Mouse (Mus musculus) liver, embryonic 15.5 days (tissue): ENCODE measurements around the gene Snx13. TPM values are rescaled to one million over a fixed set of nuclear protein-coding genes. Genes with fewer than 3 reads are reported as not detected.
A peak's percentile ranks its signal among the peaks of the same experiment; 100 is the strongest.

Experiments
- ATAC-seq: fragments of 200-750 bp; cut with Nextera tagmentation; 2 replicates; pipeline ENCODE4 v1.8.0; 2017; ENCODE audit warnings: moderate number of reproducible peaks, mild to moderate bottlenecking, moderate library complexity; ENCODE audit not compliant: insufficient read depth
- H3K27ac ChIP-seq: fragments of 300-500 bp; sonication (generic); replicated peaks from 2 replicates; pipeline ENCODE4 v1.5.1; 2015; ENCODE audit warnings: mild to moderate bottlenecking, inconsistent platforms
- H3K27me3 ChIP-seq: fragments of 300-500 bp; sonication (generic); 2 replicates; pipeline ENCODE4 v1.6.1; 2015; ENCODE audit warnings: mild to moderate bottlenecking, inconsistent platforms
- H3K36me3 ChIP-seq: fragments of 300-500 bp; sonication (generic); replicated peaks from 2 replicates; pipeline ENCODE4 v1.6.1; 2015; ENCODE audit warnings: moderate library complexity, mild to moderate bottlenecking, inconsistent platforms
- H3K4me1 ChIP-seq: fragments of 300-500 bp; sonication (generic); replicated peaks from 2 replicates; pipeline ENCODE4 v1.6.1; 2015; ENCODE audit warnings: inconsistent platforms
- H3K4me2 ChIP-seq: fragments of 300-500 bp; sonication (generic); 2 replicates; pipeline ENCODE4 v1.6.1; 2015; ENCODE audit warnings: moderate library complexity, mild to moderate bottlenecking, inconsistent platforms
- H3K4me3 ChIP-seq: fragments of 300-500 bp; sonication (generic); replicated peaks from 2 replicates; pipeline ENCODE4 v1.5.1; 2015; ENCODE audit warnings: mild to moderate bottlenecking, inconsistent platforms
- H3K9ac ChIP-seq: fragments of 300-500 bp; sonication (generic); 2 replicates; pipeline ENCODE4 v1.6.1; 2015; ENCODE audit warnings: moderate library complexity, mild to moderate bottlenecking, inconsistent platforms
- H3K9me3 ChIP-seq: fragments of 300-500 bp; sonication (generic); replicated peaks from 2 replicates; pipeline ENCODE4 v1.6.1; 2016; ENCODE audit warnings: inconsistent platforms
- WGBS: fragments of 180-500 bp; shearing (Covaris S2); methylation state at CpG from one replicate; pipeline ENCODE4 v1.1.7; 2015; ENCODE audit warnings: mixed read lengths; ENCODE audit not compliant: insufficient replicate concordance; 5-methylcytosine and 5-hydroxymethylcytosine counted together
- polyA plus RNA-seq: library from polyadenylated mRNA; unstranded; fragments of >200 nt; fragmentation: Nextera tagmentation; extraction: Ambion mirVana; gene quantifications from 2 replicates; pipeline ENCODE4 v1.2.1, GENCODE M21; 2015

Snx13 gene
- polyA plus RNA-seq, 1 experiment from 2014 or later: 9.2 TPM

DNA sequence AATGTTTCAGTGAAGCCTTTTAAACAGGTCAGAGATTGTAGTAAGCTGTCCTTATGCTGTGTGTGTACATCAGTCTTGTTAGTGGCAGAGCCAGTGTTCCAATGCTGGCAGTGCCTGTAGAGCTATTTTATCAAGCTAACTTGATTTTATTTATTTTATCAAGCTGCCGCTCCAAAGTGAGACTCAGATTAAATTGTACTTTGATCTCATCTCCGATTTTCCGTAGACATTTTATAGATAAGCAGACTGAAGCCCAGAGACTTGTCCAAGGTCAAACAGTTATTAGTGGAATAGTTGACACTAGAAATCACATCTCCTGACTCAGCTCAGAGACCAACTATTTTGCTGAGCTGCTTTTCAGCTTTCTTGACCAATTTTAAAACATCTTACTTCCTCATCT lies 1.9 kb downstream of the Snx13 start:
- no peak for ATAC-seq
- Histone ChIP-seq H3K4me1 (peaks cover 21% of the 10 kb centered on the region), H3K36me3 (no peaks in the 10 kb centered on the region), H3K27ac (no peak overlapping the region), H3K27me3 (no peaks in the 10 kb centered on the region), H3K9me3 (no peaks in the 10 kb centered on the region), H3K4me3 (no peak overlapping the region), H3K9ac (no peak overlapping the region), H3K4me2 (peak overlapping the region; percentile 80)
- WGBS: 67% methylated on average over 3 of the region's 3 CpGs

DNA sequence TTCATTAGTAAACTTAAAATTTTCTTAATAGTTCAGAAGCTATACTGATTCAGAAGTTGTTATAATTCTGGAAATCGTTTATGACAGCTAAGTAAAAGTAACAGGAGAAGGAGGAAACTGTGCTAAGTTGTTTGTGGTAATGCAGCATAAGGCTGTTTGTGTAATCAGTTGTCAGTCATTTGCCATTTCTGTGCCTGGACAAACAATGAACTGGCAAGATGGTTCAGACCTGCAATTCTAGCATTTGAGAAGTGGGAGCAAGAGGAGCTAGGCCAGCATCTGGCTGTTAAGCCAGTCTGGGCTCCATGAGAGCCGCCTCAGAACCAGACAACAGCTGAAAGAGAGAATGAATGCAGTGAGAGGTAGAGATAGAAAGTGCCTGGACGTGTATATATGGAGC lies 3.5 kb downstream of the Snx13 start:
- Histone ChIP-seq H3K27me3 (no peaks in the 10 kb centered on the region), H3K9me3 (no peaks in the 10 kb centered on the region), H3K27ac (no peak overlapping the region), H3K4me1 (peaks cover 22% of the 10 kb centered on the region), H3K4me3 (no peak overlapping the region), H3K9ac (no peak overlapping the region), H3K4me2 (no peak overlapping the region), H3K36me3 (no peaks in the 10 kb centered on the region)
- ATAC-seq: no peak
- 55% methylated on average over 3 of the region's 3 CpGs for WGBS

DNA sequence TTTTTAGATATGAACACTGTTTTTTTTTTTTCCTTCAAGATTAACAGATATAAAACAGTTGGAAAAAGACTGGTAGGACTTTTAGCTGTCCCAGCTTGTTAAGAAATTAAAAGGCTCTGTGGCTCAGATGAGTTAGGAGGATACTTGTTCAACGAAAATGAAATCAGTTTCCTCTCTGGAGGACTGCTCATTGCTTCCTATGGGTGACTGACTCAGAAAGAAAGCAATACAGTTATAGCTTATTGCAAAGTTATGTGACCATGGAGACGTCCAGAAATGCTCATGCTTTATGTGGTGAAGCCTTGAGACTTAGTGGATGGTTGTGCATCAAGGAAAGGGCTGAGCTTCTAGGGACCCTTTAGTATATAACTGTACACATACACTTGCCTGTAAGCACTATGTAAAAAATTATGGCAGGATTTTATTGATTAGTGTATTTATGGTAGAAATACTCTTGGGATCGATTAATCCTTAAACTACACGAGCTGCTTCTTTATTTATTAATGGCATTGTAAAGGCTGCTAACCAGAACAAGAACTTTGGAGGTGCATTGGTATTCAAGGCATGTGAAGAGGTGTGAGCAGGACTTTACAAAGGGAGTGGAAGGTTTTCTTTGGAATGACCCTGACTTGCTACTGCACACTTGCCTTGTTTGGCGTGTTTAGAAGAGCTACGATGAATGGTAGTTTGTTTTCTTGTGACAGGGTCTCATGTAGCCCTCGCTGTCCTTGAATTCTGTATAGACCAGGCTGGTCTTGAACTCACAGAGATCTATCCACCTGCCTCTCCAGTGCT lies 4.2 kb downstream of the Snx13 start:
- Histone ChIP-seq H3K4me2 (no peak overlapping the region), H3K4me3 (no peak overlapping the region), H3K27me3 (no peaks in the 10 kb centered on the region), H3K4me1 (peaks cover 22% of the 10 kb centered on the region), H3K27ac (no peak overlapping the region), H3K36me3 (no peaks in the 10 kb centered on the region), H3K9me3 (no peaks in the 10 kb centered on the region), H3K9ac (no peak overlapping the region)
- no peak for ATAC-seq
- WGBS: 72% methylated on average over 7 of the region's 7 CpGs

DNA sequence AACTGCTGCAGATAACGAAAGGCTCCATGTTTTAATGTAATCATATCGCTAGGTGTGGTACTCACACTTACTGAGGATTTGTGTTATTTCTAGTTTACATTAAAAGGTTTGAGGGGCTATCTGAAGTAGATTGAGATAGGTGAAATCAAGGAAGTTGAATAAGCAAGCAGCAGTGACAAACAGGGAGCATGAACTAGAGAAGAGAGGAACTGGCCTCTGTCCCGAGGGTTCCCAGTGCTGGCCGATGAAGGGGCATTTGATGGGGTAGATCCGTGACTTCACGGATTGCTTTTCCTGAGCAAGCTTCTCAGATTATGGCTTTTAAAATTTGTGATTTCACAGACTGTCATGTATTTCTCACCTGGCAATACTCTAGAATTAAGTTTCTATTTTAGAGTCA lies 7.4 kb downstream of the Snx13 start:
- no peak overlapping the region for H3K27ac ChIP-seq
- H3K9me3 ChIP-seq: no peaks in the 10 kb centered on the region
- no peak overlapping the region for H3K4me3 ChIP-seq
- no peak for ATAC-seq
- no peaks in the 10 kb centered on the region for H3K36me3 ChIP-seq
- H3K4me2 ChIP-seq: no peak overlapping the region
- H3K4me1 ChIP-seq: peaks cover 6% of the 10 kb centered on the region; the same call in 1 of the 2 replicates
- 72% methylated on average over 6 of the region's 6 CpGs for WGBS
- H3K27me3 ChIP-seq: no peaks in the 10 kb centered on the region
- no peak overlapping the region for H3K9ac ChIP-seq

DNA sequence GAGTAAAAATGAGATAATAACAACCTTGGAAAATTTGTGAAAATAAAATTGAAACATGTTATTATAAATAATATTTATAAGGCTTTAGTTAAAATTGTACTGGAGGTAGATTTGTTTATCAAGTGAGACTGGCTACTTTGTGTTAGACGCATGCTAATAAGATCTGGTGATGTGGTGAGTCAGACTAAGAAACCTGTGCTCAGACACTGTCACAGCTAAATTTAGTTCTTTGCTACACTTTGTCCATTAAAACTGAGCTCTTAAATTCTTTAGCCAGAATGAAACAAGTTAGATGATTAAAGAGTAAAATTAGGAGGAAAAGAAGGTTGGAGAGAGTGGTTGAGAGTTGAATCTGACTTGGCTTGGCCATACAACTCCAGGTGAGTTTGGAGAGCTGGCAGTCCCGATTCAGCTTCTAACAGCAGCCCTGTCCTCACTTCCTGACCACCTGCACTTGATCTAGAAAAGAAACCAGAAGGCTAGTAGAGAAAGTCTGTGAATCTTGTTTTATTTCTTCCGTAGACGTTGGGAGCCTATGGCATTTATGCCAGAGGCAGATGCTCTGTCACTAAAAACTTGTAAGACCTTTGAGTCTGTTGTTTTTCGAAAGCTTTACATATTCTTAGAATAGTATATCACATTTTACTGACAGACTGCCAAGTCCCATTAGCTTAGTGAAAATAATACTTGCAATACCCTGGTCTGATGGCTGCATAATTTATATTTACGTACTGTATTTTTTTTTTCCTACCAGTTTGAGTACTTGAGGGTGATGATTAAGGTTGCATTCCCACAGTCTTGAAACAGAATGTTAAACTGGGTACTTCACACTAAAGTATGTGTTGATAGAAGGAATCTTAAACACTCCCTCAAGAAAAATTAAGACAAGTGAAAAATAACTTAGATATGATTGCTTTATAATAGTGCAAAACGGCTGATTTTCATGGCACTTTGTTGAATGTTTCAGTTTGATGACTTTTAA lies 8.4 kb downstream of the Snx13 start:
- Histone ChIP-seq H3K27ac (no peak overlapping the region), H3K4me1 (peaks cover 4% of the 10 kb centered on the region; the same call in 1 of the 2 replicates), H3K4me3 (no peak overlapping the region), H3K36me3 (no peaks in the 10 kb centered on the region), H3K9me3 (no peaks in the 10 kb centered on the region), H3K4me2 (no peak overlapping the region), H3K27me3 (no peaks in the 10 kb centered on the region), H3K9ac (no peak overlapping the region)
- WGBS: 72% methylated on average over 7 of the region's 7 CpGs
- ATAC-seq: no peak

DNA sequence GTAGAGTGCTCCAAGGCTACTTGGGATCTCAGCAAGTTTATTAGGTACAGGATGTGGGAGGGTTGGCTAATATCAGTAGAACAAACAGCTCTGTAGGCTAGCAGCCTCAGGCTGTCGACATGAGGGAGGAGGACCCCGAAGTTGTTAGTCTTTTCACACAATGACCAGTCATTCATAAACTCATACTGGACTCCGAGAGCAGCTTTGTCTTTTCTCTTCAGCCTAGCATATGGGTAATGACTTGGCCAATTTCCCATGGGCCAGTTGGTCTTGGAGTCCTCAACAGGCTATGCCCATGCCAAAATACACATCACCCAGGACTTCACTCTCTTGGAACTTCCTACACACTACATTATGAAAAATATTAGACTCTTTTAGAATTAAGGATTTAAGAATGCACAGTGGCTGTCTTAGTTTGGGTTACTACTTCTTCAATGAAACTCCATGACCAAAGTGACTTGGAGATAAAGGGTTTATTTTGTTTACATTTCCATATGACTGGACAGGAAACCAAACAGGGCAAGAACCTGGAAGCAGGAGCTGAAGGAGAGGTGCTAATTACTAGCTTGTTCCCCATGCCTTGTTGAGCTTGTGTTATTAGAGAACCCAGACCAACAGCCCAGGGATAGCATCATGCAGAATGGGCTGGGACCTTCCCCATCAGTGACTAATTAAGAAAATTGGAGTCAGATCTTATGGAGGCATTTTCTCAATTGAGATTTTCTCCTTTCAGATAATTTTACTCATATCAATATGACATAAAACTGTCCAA lies 16.9 kb downstream of the Snx13 start:
- Histone ChIP-seq H3K36me3 (no peaks in the 10 kb centered on the region), H3K27ac (no peak overlapping the region), H3K4me3 (no peak overlapping the region), H3K4me1 (no peaks in the 10 kb centered on the region; the same call in 1 of the 2 replicates), H3K9ac (no peak overlapping the region), H3K4me2 (no peak overlapping the region), H3K9me3 (no peaks in the 10 kb centered on the region), H3K27me3 (no peaks in the 10 kb centered on the region)
- no peak for ATAC-seq
- WGBS: 54% methylated on average over 3 of the region's 3 CpGs

DNA sequence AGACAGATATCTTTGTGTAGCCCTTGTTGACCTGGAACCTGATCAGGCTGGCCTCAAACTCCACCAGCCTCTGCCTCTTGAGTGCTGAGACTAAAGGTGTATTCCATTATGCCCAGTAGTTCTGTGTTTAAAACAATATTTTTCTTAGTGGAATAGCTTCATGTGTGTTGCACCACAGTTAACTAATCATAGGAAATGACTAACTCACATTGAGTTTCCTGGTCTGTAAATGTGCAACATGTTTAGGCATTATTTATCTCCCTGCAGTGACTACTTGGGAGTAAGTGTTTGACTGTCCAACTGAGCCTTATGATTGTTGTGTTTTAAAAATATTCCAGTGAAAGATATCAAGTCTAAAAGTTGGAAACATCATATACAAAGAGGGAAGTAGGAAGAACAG lies 20.6 kb downstream of the Snx13 start:
- no peak overlapping the region for H3K9ac ChIP-seq
- H3K4me1 ChIP-seq: no peaks in the 10 kb centered on the region; the same call in 1 of the 2 replicates
- H3K9me3 ChIP-seq: no peaks in the 10 kb centered on the region
- H3K27me3 ChIP-seq: no peaks in the 10 kb centered on the region
- no peaks in the 10 kb centered on the region for H3K36me3 ChIP-seq
- H3K4me3 ChIP-seq: no peak overlapping the region
- no peak overlapping the region for H3K27ac ChIP-seq
- no peak overlapping the region for H3K4me2 ChIP-seq
- no peak for ATAC-seq

DNA sequence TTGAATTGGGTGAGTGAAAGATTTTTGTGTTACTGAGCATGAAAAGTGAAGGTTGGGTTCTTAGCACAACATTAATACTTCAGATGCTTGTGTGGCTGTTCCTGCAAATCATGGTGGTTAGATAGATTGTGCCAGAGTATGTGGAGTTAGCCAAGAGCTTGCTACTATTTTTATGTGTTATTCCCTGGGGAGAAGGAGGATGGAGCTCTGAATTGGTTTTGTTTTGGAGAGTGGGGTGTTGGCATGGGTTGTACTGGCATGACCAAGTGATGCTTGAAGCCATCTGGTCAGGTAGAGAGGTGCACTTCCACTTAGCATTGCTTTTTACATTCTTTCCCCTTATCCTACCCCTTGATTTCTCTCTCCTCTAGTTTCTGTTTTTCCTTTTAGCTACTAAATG lies 24.4 kb downstream of the Snx13 start:
- Histone ChIP-seq H3K4me3 (no peak overlapping the region), H3K9me3 (no peaks in the 10 kb centered on the region), H3K4me1 (peaks cover 3% of the 10 kb centered on the region; the same call in 1 of the 2 replicates), H3K27ac (no peak overlapping the region), H3K36me3 (no peaks in the 10 kb centered on the region), H3K9ac (no peak overlapping the region), H3K4me2 (no peak overlapping the region), H3K27me3 (no peaks in the 10 kb centered on the region)
- ATAC-seq: no peak

DNA sequence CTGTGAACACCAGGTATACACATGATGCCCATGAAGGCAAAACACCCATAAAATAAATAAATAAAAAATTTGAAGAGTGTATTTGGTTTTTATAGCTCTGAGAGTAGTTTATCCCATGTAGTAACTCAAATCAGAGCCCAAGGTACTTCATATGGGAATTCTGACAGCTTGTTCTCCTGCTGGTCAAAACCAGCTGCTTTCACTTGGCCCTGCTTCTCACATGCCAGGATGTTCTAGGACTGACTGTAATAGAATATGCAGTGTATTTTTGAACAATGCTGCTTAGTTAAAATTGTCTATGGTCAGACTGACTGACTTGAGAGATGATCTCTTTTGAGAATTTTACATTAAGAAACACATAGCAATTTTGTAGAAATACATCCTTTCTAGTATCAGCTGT lies 25.2 kb downstream of the Snx13 start:
- no peak overlapping the region for H3K27ac ChIP-seq
- H3K36me3 ChIP-seq: no peaks in the 10 kb centered on the region
- H3K27me3 ChIP-seq: no peaks in the 10 kb centered on the region
- no peak overlapping the region for H3K4me3 ChIP-seq
- peaks cover 3% of the 10 kb centered on the region; the same call in 1 of the 2 replicates for H3K4me1 ChIP-seq
- H3K4me2 ChIP-seq: no peak overlapping the region
- H3K9ac ChIP-seq: no peak overlapping the region
- no peaks in the 10 kb centered on the region for H3K9me3 ChIP-seq
- no peak for ATAC-seq

DNA sequence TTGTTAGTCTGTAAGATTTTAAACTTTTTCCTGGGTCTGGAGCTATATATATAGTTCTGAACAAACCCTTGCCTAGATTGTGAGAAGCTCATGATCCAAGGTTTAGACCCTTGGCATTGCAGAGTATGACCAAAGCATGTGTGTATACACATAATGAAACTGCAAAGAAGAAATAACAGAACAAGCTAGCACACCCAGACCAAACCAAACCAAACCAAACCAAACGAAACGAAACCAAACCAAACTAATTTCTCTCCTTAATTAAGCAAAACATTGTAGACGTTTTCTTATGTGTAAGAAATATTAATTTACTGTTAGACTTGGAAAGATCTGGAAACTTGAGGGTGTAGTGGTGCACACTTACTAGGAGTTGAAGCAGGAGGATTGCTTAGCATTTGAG lies 29.0 kb downstream of the Snx13 start:
- Histone ChIP-seq H3K4me3 (no peak overlapping the region), H3K27ac (no peak overlapping the region), H3K9ac (no peak overlapping the region), H3K36me3 (no peaks in the 10 kb centered on the region), H3K4me2 (no peak overlapping the region), H3K4me1 (0 out of 2 replicates have a peak, but pooled peaks cover 3% of the 10 kb centered on the region), H3K9me3 (no peaks in the 10 kb centered on the region), H3K27me3 (no peaks in the 10 kb centered on the region)
- no peak for ATAC-seq
- WGBS: 55% methylated on average over 3 of the region's 3 CpGs

DNA sequence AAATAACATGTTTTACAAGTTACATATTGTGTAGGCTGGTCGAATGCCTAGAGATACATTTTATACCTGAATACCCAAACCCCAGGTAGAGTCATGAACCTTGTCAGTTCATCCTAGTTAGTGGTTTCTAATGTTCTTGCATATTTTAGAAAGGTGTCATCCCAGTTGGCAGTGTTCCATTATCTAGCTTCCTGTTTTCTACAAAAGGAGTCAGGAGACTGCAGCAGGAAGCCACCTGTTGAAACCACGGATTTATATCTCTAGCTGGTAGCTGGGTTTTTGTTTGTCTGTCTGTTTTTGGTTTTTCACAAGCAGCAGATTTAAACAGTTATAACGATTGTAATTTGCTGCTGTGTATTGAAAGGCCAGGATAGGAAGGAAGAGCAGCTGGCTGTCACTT lies 76.6 kb downstream of the Snx13 start:
- no peaks in the 10 kb centered on the region for H3K4me1 ChIP-seq
- no peak for ATAC-seq
- 40% methylated on average over 3 of the region's 3 CpGs for WGBS
- no peak overlapping the region for H3K27ac ChIP-seq
- H3K9me3 ChIP-seq: no peaks in the 10 kb centered on the region
- H3K4me3 ChIP-seq: no peak overlapping the region
- no peaks in the 10 kb centered on the region for H3K27me3 ChIP-seq
- no peak overlapping the region for H3K9ac ChIP-seq
- no peak overlapping the region for H3K4me2 ChIP-seq
- 0 out of 2 replicates have a peak, but pooled peaks cover 13% of the 10 kb centered on the region for H3K36me3 ChIP-seq
